Mouse (Mus musculus): ENCODE measurements around the gene Safb2. TPM values are rescaled to one million over a fixed set of nuclear protein-coding genes. Genes with fewer than 3 reads are reported as not detected.

Safb2 gene
- polyA plus RNA-seq (2015; fragmentation: Nextera tagmentation; extraction: Ambion mirVana), result 53.0 and 53.3 TPM in 2 replicates

GRCm38 (mm10) chr17:56584257-56585130 is at the start of gene Safb2, which contains the start of gene Safb:
TSS of gene Safb2 (minus strand) at chr17:56584585.
TSS of gene Safb (plus strand) at chr17:56584825.

GRCm38 (mm10) chr17:56627530-56628277 is 43.3 kb upstream of the Safb2 start, which contains the start of gene Catsperd:
TSS of gene Catsperd (plus strand) at chr17:56628143.

GRCm38 (mm10) chr17:56626754-56627470 is 42.5 kb upstream of the Safb2 start, which contains the start of gene Lonp1:
TSS of gene Lonp1 (minus strand) at chr17:56626887.

GRCm38 (mm10) chr17:56613236-56613844 is 29.0 kb upstream of the Safb2 start, which contains the start of gene Rpl36:
TSS of gene Rpl36 (plus strand) at chr17:56613416.

GRCm38 (mm10) chr17:56609452-56610171 is 25.2 kb upstream of the Safb2 start, which contains the start of gene 2410015M20Rik:
TSS of gene 2410015M20Rik (minus strand) at chr17:56609771.

GRCm38 (mm10) chr17:56554122-56554551 is 30.2 kb downstream of the Safb2 start, which contains the start of gene Gm20219:
TSS of gene Gm20219 (minus strand) at chr17:56554387.

GRCm38 (mm10) chr17:56512310-56512709 is 72.1 kb downstream of the Safb2 start, which contains the start of gene Znrf4:
TSS of gene Znrf4 (minus strand) at chr17:56512431.

Other genes starting within 250 kb of the Safb2 start
- 13.2 and 17.0 TPM in 2 replicates for gene Ptprs, start 108.1 kb downstream of the Safb2 start, polyA plus RNA-seq (2015; fragmentation: Nextera tagmentation; extraction: Ambion mirVana)
- not detected in 2 replicates for gene Znrf4, start 72.2 kb downstream of the Safb2 start, polyA plus RNA-seq (2015; fragmentation: Nextera tagmentation; extraction: Ambion mirVana)
- gene Gm20219, start 30.2 kb downstream of the Safb2 start, polyA plus RNA-seq (2015; fragmentation: Nextera tagmentation; extraction: Ambion mirVana), result 0.28 and 0.56 TPM in 2 replicates
- 56.7 and 58.7 TPM in 2 replicates for gene Safb, start 240 bp upstream of the Safb2 start, polyA plus RNA-seq (2015; fragmentation: Nextera tagmentation; extraction: Ambion mirVana)
- gene 2410015M20Rik, start 25.2 kb upstream of the Safb2 start, polyA plus RNA-seq (2015; fragmentation: Nextera tagmentation; extraction: Ambion mirVana), result 194 and 195 TPM in 2 replicates
- 1,975 and 1,990 TPM in 2 replicates for gene Rpl36, start 28.8 kb upstream of the Safb2 start, polyA plus RNA-seq (2015; fragmentation: Nextera tagmentation; extraction: Ambion mirVana)
- gene Lonp1, start 42.3 kb upstream of the Safb2 start, polyA plus RNA-seq (2015; fragmentation: Nextera tagmentation; extraction: Ambion mirVana), result 31.1 and 32.0 TPM in 2 replicates
- 0.05 and 0.14 TPM in 2 replicates for gene Catsperd, start 43.6 kb upstream of the Safb2 start, polyA plus RNA-seq (2015; fragmentation: Nextera tagmentation; extraction: Ambion mirVana)
- gene Ranbp3, start 88.7 kb upstream of the Safb2 start, polyA plus RNA-seq (2015; fragmentation: Nextera tagmentation; extraction: Ambion mirVana), result 43.6 and 44.4 TPM in 2 replicates
- gene Ndufa11, start 133.2 kb upstream of the Safb2 start, polyA plus RNA-seq (2015; fragmentation: Nextera tagmentation; extraction: Ambion mirVana), result 270 and 276 TPM in 2 replicates
- gene Vmac, start 133.4 kb upstream of the Safb2 start, polyA plus RNA-seq (2015; fragmentation: Nextera tagmentation; extraction: Ambion mirVana), result 6.5 and 9.3 TPM in 2 replicates
- 1.2 and 1.6 TPM in 2 replicates for gene Nrtn, start 172.9 kb upstream of the Safb2 start, polyA plus RNA-seq (2015; fragmentation: Nextera tagmentation; extraction: Ambion mirVana)
- gene Dus3l, start 180.2 kb upstream of the Safb2 start, polyA plus RNA-seq (2015; fragmentation: Nextera tagmentation; extraction: Ambion mirVana), result 16.3 and 20.4 TPM in 2 replicates
- gene Prr22, start 185.7 kb upstream of the Safb2 start, polyA plus RNA-seq (2015; fragmentation: Nextera tagmentation; extraction: Ambion mirVana), result 0.68 and 0.69 TPM in 2 replicates
- gene Rfx2, start 246.4 kb upstream of the Safb2 start, polyA plus RNA-seq (2015; fragmentation: Nextera tagmentation; extraction: Ambion mirVana), result 9.1 and 9.9 TPM in 2 replicates